Mouse (Mus musculus) embryonic facial prominence, embryonic 11.5 days (tissue): ENCODE results near the gene Lta. TPM values are rescaled to one million over a fixed set of nuclear protein-coding genes. Genes with fewer than 3 reads are reported as not detected.

Experiments
- ATAC-seq: fragments of 200-750 bp; cut with Nextera tagmentation; replicated peaks from 2 replicates; pipeline ENCODE4 v1.8.0; 2017; ENCODE audit warnings: low read depth; ENCODE audit not compliant: insufficient number of reproducible peaks, low FRiP score, low TSS enrichment
- DNase-seq: peaks from one replicate; pipeline ENCODE4 v3.0.0-alpha.2; 2015; ENCODE audit warnings: low spot score
- H3K27ac ChIP-seq: fragments of 300-500 bp; sonication (generic); replicated peaks from 2 replicates; pipeline ENCODE4 v1.5.1; 2014; ENCODE audit warnings: mild to moderate bottlenecking, low read depth, low read length, control low read depth
- H3K27me3 ChIP-seq: fragments of 300-500 bp; sonication (generic); 2 replicates; pipeline ENCODE4 v1.6.1; 2014; ENCODE audit warnings: mild to moderate bottlenecking, low read length, moderate library complexity, mixed read lengths; ENCODE audit not compliant: control insufficient read depth, insufficient read depth
- H3K36me3 ChIP-seq: fragments of 300-500 bp; sonication (generic); replicated peaks from 2 replicates; pipeline ENCODE4 v1.6.1; 2014; ENCODE audit warnings: low read depth, mild to moderate bottlenecking, low read length, moderate library complexity, mixed read lengths; ENCODE audit not compliant: control insufficient read depth, insufficient read depth
- H3K4me1 ChIP-seq: fragments of 300-500 bp; sonication (generic); 2 replicates; pipeline ENCODE4 v1.6.1; 2014; ENCODE audit warnings: low read length, mixed read lengths; ENCODE audit not compliant: control insufficient read depth, insufficient read depth
- H3K4me2 ChIP-seq: fragments of 300-500 bp; sonication (generic); 2 replicates; pipeline ENCODE4 v1.6.1; 2014; ENCODE audit warnings: low read depth, mild to moderate bottlenecking, control low read depth, low read length, moderate library complexity
- H3K4me3 ChIP-seq: fragments of 300-500 bp; sonication (generic); 2 replicates; pipeline ENCODE4 v1.5.1; 2014; ENCODE audit warnings: low read depth, low read length, control low read depth
- H3K9ac ChIP-seq: fragments of 300-500 bp; sonication (generic); replicated peaks from 2 replicates; pipeline ENCODE4 v1.6.1; 2014; ENCODE audit warnings: mild to moderate bottlenecking, control low read depth, low read length
- H3K9me3 ChIP-seq: fragments of 300-500 bp; sonication (generic); replicated peaks from 2 replicates; pipeline ENCODE4 v1.6.1; 2016; ENCODE audit warnings: mild to moderate bottlenecking, low read length, inconsistent platforms, mixed read lengths; ENCODE audit not compliant: control insufficient read depth
- WGBS: fragments of 180-500 bp; shearing (Covaris S2); extraction: QIAGEN DNeasy Blood & Tissue Kit; methylation state at CpG from one replicate; pipeline ENCODE4 v1.1.7; 2014; 5-methylcytosine and 5-hydroxymethylcytosine counted together
- polyA plus RNA-seq: library from polyadenylated mRNA; unstranded; fragments of >200 nt; fragmentation: Nextera tagmentation; extraction: Ambion mirVana; gene quantifications from 2 replicates; pipeline ENCODE4 v1.2.1, GENCODE M21; 2014

Gene Lta
- polyA plus RNA-seq, 1 experiment from 2014 or later, result not detected

- peaks cover 35% of the 10 kb centered on the region for H3K36me3 ChIP-seq
Measured at GRCm38 (mm10) chr17:35162730-35163129, 42.4 kb downstream of the Lta start.

GRCm38 (mm10) chr17:35162121-35162520 is 43.0 kb downstream of the Lta start:
- peaks cover 41% of the 10 kb centered on the region for H3K36me3 ChIP-seq
- 75% methylated on average over 14 of the region's 14 CpGs for WGBS
- H3K4me1 ChIP-seq, result peaks cover 2% of the 10 kb centered on the region; the same call in 1 of the 2 replicates
- H3K4me2 ChIP-seq, result peak overlapping the region; percentile 96
- no peaks in the 10 kb centered on the region for H3K9me3 ChIP-seq
- H3K9ac ChIP-seq, result peak overlapping the region; percentile 99; the same call in 1 of the 2 replicates
- H3K27me3 ChIP-seq, result no peaks in the 10 kb centered on the region
- H3K27ac ChIP-seq, result no peak overlapping the region
- DNase-seq (no peak), ATAC-seq (no peak)
- peak overlapping the region; percentile 91 for H3K4me3 ChIP-seq

More at GRCm38 (mm10) chr17:35162730-35163129, 42.4 kb downstream of the Lta start:
- no peaks in the 10 kb centered on the region for H3K27me3 ChIP-seq
- DNase-seq, result no peak
- H3K27ac ChIP-seq, result no peak overlapping the region
- peak overlapping the region; percentile 91 for H3K4me3 ChIP-seq
- WGBS, result 61% methylated on average over 12 of the region's 12 CpGs
- H3K9ac ChIP-seq, result peak overlapping the region; percentile 99
- H3K9me3 ChIP-seq, result no peaks in the 10 kb centered on the region
- no peak for ATAC-seq
- peak overlapping the region; percentile 96 for H3K4me2 ChIP-seq
- H3K4me1 ChIP-seq, result peaks cover 2% of the 10 kb centered on the region; the same call in 1 of the 2 replicates

GRCm38 (mm10) chr17:35161421-35161820 is 43.7 kb downstream of the Lta start:
- H3K4me3 ChIP-seq, result no peak overlapping the region
- DNase-seq, result no peak
- H3K9me3 ChIP-seq, result no peaks in the 10 kb centered on the region
- peaks cover 2% of the 10 kb centered on the region; the same call in 1 of the 2 replicates for H3K4me1 ChIP-seq
- no peak overlapping the region for H3K27ac ChIP-seq
- no peaks in the 10 kb centered on the region for H3K27me3 ChIP-seq
- H3K36me3 ChIP-seq, result peaks cover 48% of the 10 kb centered on the region
- no peak overlapping the region for H3K9ac ChIP-seq
- 88% methylated on average over 11 of the region's 11 CpGs for WGBS
- no peak overlapping the region for H3K4me2 ChIP-seq
- no peak for ATAC-seq

GRCm38 (mm10) chr17:35159638-35160037 is 45.5 kb downstream of the Lta start:
- H3K9ac ChIP-seq, result no peak overlapping the region
- peaks cover 66% of the 10 kb centered on the region for H3K36me3 ChIP-seq
- H3K4me1 ChIP-seq, result peaks cover 4% of the 10 kb centered on the region; the same call in 1 of the 2 replicates
- H3K27me3 ChIP-seq, result no peaks in the 10 kb centered on the region
- no peak overlapping the region for H3K27ac ChIP-seq
- ATAC-seq (no peak), DNase-seq (no peak)
- no peak overlapping the region for H3K4me3 ChIP-seq
- no peak overlapping the region for H3K4me2 ChIP-seq
- H3K9me3 ChIP-seq, result no peaks in the 10 kb centered on the region
- 89% methylated on average over 7 of the region's 7 CpGs for WGBS

- 93% methylated on average over 16 of the region's 16 CpGs for WGBS
- ATAC-seq, result no peak
Measured at GRCm38 (mm10) chr17:35158850-35159593, 46.1 kb downstream of the Lta start.

GRCm38 (mm10) chr17:35157661-35158175 is 47.4 kb downstream of the Lta start:
- Histone ChIP-seq H3K9ac (no peak overlapping the region), H3K27me3 (no peaks in the 10 kb centered on the region), H3K36me3 (peaks cover 80% of the 10 kb centered on the region), H3K4me2 (no peak overlapping the region), H3K4me1 (peaks cover 3% of the 10 kb centered on the region; the same call in 1 of the 2 replicates), H3K27ac (no peak overlapping the region), H3K4me3 (no peak overlapping the region), H3K9me3 (no peaks in the 10 kb centered on the region)
- WGBS, result 91% methylated on average over 8 of the region's 8 CpGs
- ATAC-seq, result no peak
- DNase-seq, result no peak

More at GRCm38 (mm10) chr17:35158850-35159593, 46.1 kb downstream of the Lta start:
- no peak for DNase-seq
- H3K9me3 ChIP-seq, result no peaks in the 10 kb centered on the region
- H3K9ac ChIP-seq, result no peak overlapping the region
- no peak overlapping the region for H3K27ac ChIP-seq
- no peaks in the 10 kb centered on the region for H3K27me3 ChIP-seq
- peaks cover 72% of the 10 kb centered on the region for H3K36me3 ChIP-seq
- no peak overlapping the region for H3K4me2 ChIP-seq
- no peak overlapping the region for H3K4me3 ChIP-seq
- peaks cover 6% of the 10 kb centered on the region; the same call in 1 of the 2 replicates for H3K4me1 ChIP-seq

- H3K36me3 ChIP-seq, result peaks cover 85% of the 10 kb centered on the region
- H3K9ac ChIP-seq, result no peak overlapping the region
- 0 out of 2 replicates have a peak, but pooled peaks cover 3% of the 10 kb centered on the region for H3K4me1 ChIP-seq
- H3K27me3 ChIP-seq, result no peaks in the 10 kb centered on the region
- no peak overlapping the region for H3K4me2 ChIP-seq
- WGBS, result 91% methylated on average over 8 of the region's 8 CpGs
- DNase-seq (no peak), ATAC-seq (no peak)
- H3K27ac ChIP-seq, result no peak overlapping the region
- no peak overlapping the region for H3K4me3 ChIP-seq
- H3K9me3 ChIP-seq, result no peaks in the 10 kb centered on the region
Measured at GRCm38 (mm10) chr17:35157254-35157653, 47.9 kb downstream of the Lta start.
